Mouse (Mus musculus) midbrain, embryonic 13.5 days (tissue): ENCODE measurements around the gene Spn. TPM values are rescaled to one million over a fixed set of nuclear protein-coding genes. Genes with fewer than 3 reads are reported as not detected.

Experiments
- ATAC-seq: fragments of 200-750 bp; cut with Nextera tagmentation; 2 replicates; pipeline ENCODE4 v1.8.0; 2017; ENCODE audit warnings: mild to moderate bottlenecking, moderate TSS enrichment, moderate library complexity
- H3K27ac ChIP-seq: fragments of 300-500 bp; sonication (generic); 2 replicates; pipeline ENCODE4 v1.5.1; 2015; ENCODE audit warnings: inconsistent platforms, mild to moderate bottlenecking, moderate library complexity
- H3K27me3 ChIP-seq: fragments of 300-500 bp; sonication (generic); 2 replicates; pipeline ENCODE4 v1.6.1; 2015; ENCODE audit warnings: mild to moderate bottlenecking, inconsistent platforms
- H3K36me3 ChIP-seq: fragments of 300-500 bp; sonication (generic); 2 replicates; pipeline ENCODE4 v1.6.1; 2015; ENCODE audit warnings: mild to moderate bottlenecking, inconsistent platforms
- H3K4me1 ChIP-seq: fragments of 300-500 bp; sonication (generic); replicated peaks from 2 replicates; pipeline ENCODE4 v1.6.1; 2015; ENCODE audit warnings: inconsistent platforms
- H3K4me2 ChIP-seq: fragments of 300-500 bp; sonication (generic); replicated peaks from 2 replicates; pipeline ENCODE4 v1.6.1; 2015; ENCODE audit warnings: moderate library complexity, mild to moderate bottlenecking, inconsistent platforms
- H3K4me3 ChIP-seq: fragments of 300-500 bp; sonication (generic); replicated peaks from 2 replicates; pipeline ENCODE4 v1.5.1; 2015; ENCODE audit warnings: mild to moderate bottlenecking, inconsistent platforms
- H3K9ac ChIP-seq: fragments of 300-500 bp; sonication (generic); replicated peaks from 2 replicates; pipeline ENCODE4 v1.6.1; 2015; ENCODE audit warnings: mild to moderate bottlenecking, inconsistent platforms
- H3K9me3 ChIP-seq: fragments of 300-500 bp; sonication (generic); 2 replicates; pipeline ENCODE4 v1.6.1; 2016; ENCODE audit warnings: mild to moderate bottlenecking, inconsistent platforms
- WGBS: fragments of 180-500 bp; shearing (Covaris S2); methylation state at CpG from one replicate; pipeline ENCODE4 v1.1.7; 2015; 5-methylcytosine and 5-hydroxymethylcytosine counted together
- polyA plus RNA-seq: library from polyadenylated mRNA; unstranded; fragments of >200 nt; fragmentation: Nextera tagmentation; extraction: Ambion mirVana; gene quantifications from 2 replicates; pipeline ENCODE4 v1.2.1, GENCODE M21; 2015

Spn gene
- polyA plus RNA-seq, 1 experiment from 2014 or later: 0.09 TPM

- WGBS: 48% methylated on average over 12 of the region's 12 CpGs
- no peak overlapping the region for H3K4me3 ChIP-seq
- H3K4me1 ChIP-seq: peaks cover 11% of the 10 kb centered on the region
- no peaks in the 10 kb centered on the region for H3K27me3 ChIP-seq
- peak; percentile 64; the same call in 1 of the 2 replicates for ATAC-seq
- H3K36me3 ChIP-seq: no peaks in the 10 kb centered on the region
- H3K4me2 ChIP-seq: no peak overlapping the region
- no peak overlapping the region; the same call in 1 of the 2 replicates for H3K27ac ChIP-seq
- 0 out of 2 replicates have a peak overlapping the region, but pooled peaks have one; percentile 8 for H3K9ac ChIP-seq
- H3K9me3 ChIP-seq: no peaks in the 10 kb centered on the region
Measured at GRCm38 (mm10) chr7:127113614-127114259, 23.9 kb downstream of the Spn start.

- no peaks in the 10 kb centered on the region for H3K9me3 ChIP-seq
- no peak overlapping the region for H3K4me2 ChIP-seq
- no peak overlapping the region for H3K4me3 ChIP-seq
- no peak for ATAC-seq
- H3K27me3 ChIP-seq: no peaks in the 10 kb centered on the region
- H3K4me1 ChIP-seq: peaks cover 11% of the 10 kb centered on the region
- WGBS: 57% methylated on average over 9 of the region's 9 CpGs
- no peaks in the 10 kb centered on the region for H3K36me3 ChIP-seq
- no peak overlapping the region for H3K27ac ChIP-seq
- no peak overlapping the region for H3K9ac ChIP-seq
Measured at GRCm38 (mm10) chr7:127112921-127113597, 24.6 kb downstream of the Spn start.

GRCm38 (mm10) chr7:127112251-127112841, 25.3 kb downstream of the Spn start:
- ATAC-seq: no peak
- no peak overlapping the region for H3K9ac ChIP-seq
- WGBS: 80% methylated on average over 12 of the region's 12 CpGs

GRCm38 (mm10) chr7:127111461-127111860, 26.2 kb downstream of the Spn start:
- Histone ChIP-seq H3K9ac (no peak overlapping the region), H3K36me3 (no peaks in the 10 kb centered on the region), H3K27ac (no peak overlapping the region), H3K27me3 (no peaks in the 10 kb centered on the region), H3K9me3 (no peaks in the 10 kb centered on the region), H3K4me2 (no peak overlapping the region), H3K4me1 (peaks cover 9% of the 10 kb centered on the region), H3K4me3 (no peak overlapping the region)
- 55% methylated on average over 6 of the region's 6 CpGs for WGBS
- no peak for ATAC-seq

More at GRCm38 (mm10) chr7:127112251-127112841, 25.3 kb downstream of the Spn start:
- no peak overlapping the region for H3K4me2 ChIP-seq
- no peaks in the 10 kb centered on the region for H3K27me3 ChIP-seq
- H3K4me1 ChIP-seq: peaks cover 11% of the 10 kb centered on the region
- H3K9me3 ChIP-seq: no peaks in the 10 kb centered on the region
- no peaks in the 10 kb centered on the region for H3K36me3 ChIP-seq
- no peak overlapping the region for H3K4me3 ChIP-seq
- H3K27ac ChIP-seq: no peak overlapping the region

- peak; percentile 68 for ATAC-seq
- Histone ChIP-seq H3K27ac (no peak overlapping the region), H3K4me1 (peaks cover 9% of the 10 kb centered on the region), H3K27me3 (no peaks in the 10 kb centered on the region), H3K9ac (no peak overlapping the region), H3K4me3 (no peak overlapping the region), H3K4me2 (no peak overlapping the region), H3K36me3 (no peaks in the 10 kb centered on the region), H3K9me3 (no peaks in the 10 kb centered on the region)
- WGBS: 49% methylated on average over 18 of the region's 18 CpGs
Measured at GRCm38 (mm10) chr7:127110239-127111007, 27.2 kb downstream of the Spn start.

- H3K4me2 ChIP-seq: no peak overlapping the region
- peaks cover 10% of the 10 kb centered on the region for H3K4me1 ChIP-seq
- H3K27ac ChIP-seq: peak overlapping the region; percentile 71
- no peaks in the 10 kb centered on the region for H3K36me3 ChIP-seq
- H3K4me3 ChIP-seq: no peak overlapping the region
- 66% methylated on average over 7 of the region's 7 CpGs for WGBS
- H3K9ac ChIP-seq: no peak overlapping the region
- no peaks in the 10 kb centered on the region for H3K27me3 ChIP-seq
- ATAC-seq: no peak
- no peaks in the 10 kb centered on the region for H3K9me3 ChIP-seq
Measured at GRCm38 (mm10) chr7:127105551-127105950, 32.1 kb downstream of the Spn start.

GRCm38 (mm10) chr7:127104560-127105332, 32.9 kb downstream of the Spn start:
- 16% methylated on average over 17 of the region's 17 CpGs for WGBS
- ATAC-seq: peak; percentile 92
- no peaks in the 10 kb centered on the region for H3K27me3 ChIP-seq
- no peaks in the 10 kb centered on the region for H3K9me3 ChIP-seq
- peak overlapping the region; percentile 49 for H3K4me2 ChIP-seq
- peak overlapping the region; percentile 51 for H3K9ac ChIP-seq
- H3K4me3 ChIP-seq: peak overlapping the region; percentile 25
- no peaks in the 10 kb centered on the region for H3K36me3 ChIP-seq
- H3K4me1 ChIP-seq: peaks cover 10% of the 10 kb centered on the region
- peak overlapping the region; percentile 71 for H3K27ac ChIP-seq

- H3K36me3 ChIP-seq: no peaks in the 10 kb centered on the region
- peaks cover 10% of the 10 kb centered on the region for H3K4me1 ChIP-seq
- H3K27ac ChIP-seq: peak overlapping the region; percentile 71; the same call in 1 of the 2 replicates
- 0 out of 2 replicates have a peak, but pooled peaks have one; percentile 17 for ATAC-seq
- no peaks in the 10 kb centered on the region for H3K27me3 ChIP-seq
- 67% methylated on average over 6 of the region's 6 CpGs for WGBS
- no peak overlapping the region for H3K4me3 ChIP-seq
- H3K4me2 ChIP-seq: no peak overlapping the region
- H3K9ac ChIP-seq: no peak overlapping the region
- H3K9me3 ChIP-seq: no peaks in the 10 kb centered on the region
Measured at GRCm38 (mm10) chr7:127103960-127104359, 33.7 kb downstream of the Spn start.

- no peak overlapping the region for H3K27ac ChIP-seq
- H3K36me3 ChIP-seq: no peaks in the 10 kb centered on the region
- peaks cover 10% of the 10 kb centered on the region for H3K4me1 ChIP-seq
- WGBS: 84% methylated on average over 6 of the region's 6 CpGs
- no peak for ATAC-seq
- H3K9ac ChIP-seq: no peak overlapping the region
- no peaks in the 10 kb centered on the region for H3K27me3 ChIP-seq
- no peak overlapping the region for H3K4me2 ChIP-seq
- H3K9me3 ChIP-seq: no peaks in the 10 kb centered on the region
- no peak overlapping the region for H3K4me3 ChIP-seq
Measured at GRCm38 (mm10) chr7:127102148-127102547, 35.5 kb downstream of the Spn start.

- Histone ChIP-seq H3K27ac (no peak overlapping the region), H3K9ac (no peak overlapping the region), H3K4me1 (peaks cover 10% of the 10 kb centered on the region), H3K4me3 (no peak overlapping the region), H3K4me2 (no peak overlapping the region), H3K27me3 (no peaks in the 10 kb centered on the region), H3K9me3 (no peaks in the 10 kb centered on the region), H3K36me3 (no peaks in the 10 kb centered on the region)
- no peak for ATAC-seq
- whole genome bisulfite sequencing: 46% methylated on average over 2 of the region's 2 CpGs
Measured at GRCm38 (mm10) chr7:127101451-127102016, 36.1 kb downstream of the Spn start.

- no peaks in the 10 kb centered on the region for H3K9me3 ChIP-seq
- H3K4me2 ChIP-seq: no peak overlapping the region
- H3K4me1 ChIP-seq: peaks cover 4% of the 10 kb centered on the region
- no peaks in the 10 kb centered on the region for H3K36me3 ChIP-seq
- H3K27ac ChIP-seq: no peak overlapping the region
- no peak overlapping the region for H3K4me3 ChIP-seq
- ATAC-seq: no peak
- 89% methylated on average over 4 of the region's 4 CpGs for WGBS
- H3K27me3 ChIP-seq: no peaks in the 10 kb centered on the region
- H3K9ac ChIP-seq: no peak overlapping the region
Measured at GRCm38 (mm10) chr7:127099528-127099927, 38.1 kb downstream of the Spn start.
